In the genomic region with DNA sequence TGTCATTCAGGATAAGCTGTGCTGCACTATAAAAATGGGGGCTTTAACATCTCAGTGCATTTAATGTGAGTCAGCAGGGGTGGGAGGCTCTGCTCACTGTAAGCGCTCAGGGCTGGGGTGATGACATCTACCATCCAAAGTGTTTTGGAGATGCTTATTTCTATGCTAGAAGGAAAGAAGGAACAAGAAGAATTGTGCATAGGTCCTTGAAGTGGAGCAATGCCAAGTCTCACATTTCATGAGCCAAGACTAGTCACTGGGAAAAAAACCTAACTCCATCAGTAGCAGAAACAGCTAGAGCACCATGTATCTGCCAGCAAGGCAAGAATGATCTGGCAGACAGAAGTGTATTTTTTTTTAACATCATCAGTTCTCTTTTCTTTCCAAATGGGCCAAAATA, we compare ENCODE assay signal across 19 mouse cellular contexts.
DNase-seq lines count a peak whose midpoint lies in the region; ATAC-seq and TF ChIP-seq lines count a peak whose summit lies in the region.
"Had no signal": no experiment of that assay in that cellular context is flagged by ENCODE, and none has a peak within 500 bp of the region (broad histone marks: within the 10 kb centered on the region; RNA-seq: fewer than 3 reads in every experiment).

No protein-coding gene starts in this region.

- H3K4me2 ChIP-seq in forebrain, embryonic 16.5 days (ENCODE audit: low read length), result no peak overlapping the region
- H3K4me2 ChIP-seq in forebrain, embryonic 11.5 days (ENCODE audit: low read depth, low read length, severe bottlenecking), result no peak overlapping the region
- H3K4me2 ChIP-seq: embryonic facial prominence, embryonic 13.5 days; heart, embryonic 15.5 days; midbrain, embryonic 15.5 days had no signal

- H3K9me3 ChIP-seq in forebrain, embryonic 16.5 days (ENCODE audit: control insufficient read depth, low read length), result no peaks in the 10 kb centered on the region
- H3K9me3 ChIP-seq in forebrain, embryonic 11.5 days (ENCODE audit: control insufficient read depth, low read length), result no peaks in the 10 kb centered on the region
- H3K9me3 ChIP-seq: embryonic facial prominence, embryonic 13.5 days; heart, embryonic 15.5 days; midbrain, embryonic 15.5 days had no signal

- intact Hi-C loops in left cerebral cortex, postnatal 4 days (cut with DNase I), result no loop called here

- ATAC-seq in forebrain, embryonic 16.5 days, result peak; percentile 38; the same call in 1 of the 2 replicates
- ATAC-seq in forebrain, embryonic 11.5 days (replicated peaks; ENCODE audit: low FRiP score), result no peak
- ATAC-seq: liver, postnatal 0 days; midbrain, embryonic 15.5 days had no signal

- H3K4me3 ChIP-seq in forebrain, embryonic 16.5 days (replicated peaks; ENCODE audit: low read length), result no peak overlapping the region
- no peak overlapping the region for H3K4me3 ChIP-seq in forebrain, embryonic 11.5 days (ENCODE audit: low read depth, low read length)
- H3K4me3 ChIP-seq: embryonic facial prominence, embryonic 13.5 days; heart, embryonic 15.5 days; megakaryocyte, embryonic 14.5 days; midbrain, embryonic 15.5 days had no signal

- no peak overlapping the region for H3K27ac ChIP-seq in forebrain, embryonic 16.5 days (ENCODE audit: low read length)
- H3K27ac ChIP-seq in forebrain, embryonic 11.5 days (ENCODE audit: low read depth, low read length), result no peak overlapping the region
- H3K27ac ChIP-seq: embryonic facial prominence, embryonic 13.5 days; heart, embryonic 15.5 days; midbrain, embryonic 15.5 days had no signal

- no peak for DNase-seq in forebrain, embryonic 11.5 days (ENCODE audit: low spot score)
- DNase-seq in left cerebral cortex, adult 11 months (ENCODE audit: low spot score), result peak; percentile 29
- no peak for DNase-seq in left cerebral cortex, postnatal 4 days
- peak; percentile 56 for DNase-seq in brain, embryonic 14.5 days (ENCODE audit: low read depth)
- DNase-seq in right cerebral cortex, postnatal 10 days (ENCODE audit: low spot score in 2 of 2), result peak; percentile 43 to 64
- DNase-seq in testis, postnatal 10 days (ENCODE audit: low spot score), result no peak
- DNase-seq in B cell, adult 2 months, result no peak
- DNase-seq: adrenal gland, postnatal 10 days; cerebellum, adult 2 months; heart, adult 18-20 months; kidney, adult 8-10 months; kidney, postnatal 36 days; liver; liver, postnatal 0 days had no signal

- no peaks in the 10 kb centered on the region for H3K27me3 ChIP-seq in forebrain, embryonic 16.5 days (replicated peaks; ENCODE audit: control insufficient read depth, insufficient read depth, low read length)
- no peaks in the 10 kb centered on the region for H3K27me3 ChIP-seq in forebrain, embryonic 11.5 days (ENCODE audit: control insufficient read depth, insufficient read depth, low read length)
- H3K27me3 ChIP-seq: embryonic facial prominence, embryonic 13.5 days; heart, embryonic 15.5 days; megakaryocyte, embryonic 14.5 days; midbrain, embryonic 15.5 days had no signal

- no peaks in the 10 kb centered on the region for H3K4me1 ChIP-seq in forebrain, embryonic 16.5 days (replicated peaks; ENCODE audit: control insufficient read depth, insufficient read depth, low read length)
- H3K4me1 ChIP-seq in forebrain, embryonic 11.5 days (replicated peaks; ENCODE audit: control insufficient read depth, insufficient read depth, low read length), result no peaks in the 10 kb centered on the region
- H3K4me1 ChIP-seq: embryonic facial prominence, embryonic 13.5 days; heart, embryonic 15.5 days; megakaryocyte, embryonic 14.5 days; midbrain, embryonic 15.5 days had no signal

- 97% methylated on average over 1 of the region's 1 CpGs for WGBS in forebrain, embryonic 16.5 days
- 97% methylated on average over 1 of the region's 1 CpGs for WGBS in forebrain, embryonic 11.5 days

- TF ChIP-seq POLR2A in brain, embryonic 14.5 days (IDR thresholded peaks at IDR 0.05; ENCODE audit: borderline replicate concordance, extremely low read depth, insufficient read depth, insufficient read length, poor library complexity, severe bottlenecking), result no peak

- H3K9ac ChIP-seq in forebrain, embryonic 16.5 days (replicated peaks; ENCODE audit: low read depth, low read length), result no peak overlapping the region
- no peak overlapping the region for H3K9ac ChIP-seq in forebrain, embryonic 11.5 days (ENCODE audit: low read length)
- H3K9ac ChIP-seq: embryonic facial prominence, embryonic 13.5 days; heart, embryonic 15.5 days; liver, postnatal 0 days; midbrain, embryonic 15.5 days had no signal

- no peaks in the 10 kb centered on the region for H3K36me3 ChIP-seq in forebrain, embryonic 16.5 days (ENCODE audit: control insufficient read depth, insufficient read depth)
- H3K36me3 ChIP-seq in forebrain, embryonic 11.5 days (ENCODE audit: control insufficient read depth, insufficient read depth, low read length), result no peaks in the 10 kb centered on the region
- H3K36me3 ChIP-seq: embryonic facial prominence, embryonic 13.5 days; heart, embryonic 15.5 days; midbrain, embryonic 15.5 days had no signal

- TF ChIP-seq CTCF in brain, embryonic 14.5 days (IDR thresholded peaks at IDR 0.05; ENCODE audit: borderline replicate concordance, extremely low read depth, insufficient read depth, insufficient read length), result no peak

Comparison
In these comparisons a context has a peak if more than half of its experiments do, and no peak if none do; other contexts are left out.
1. DNase-seq: peak in left cerebral cortex, adult 11 months (single experiment), brain, embryonic 14.5 days (single experiment) and right cerebral cortex, postnatal 10 days (2 of 2); none in forebrain, embryonic 11.5 days (single experiment), left cerebral cortex, postnatal 4 days (single experiment), testis, postnatal 10 days (single experiment) and B cell, adult 2 months (0 of 2).